Mouse (Mus musculus): Measurements from ENCODE around the gene Maff.

Maff gene

DNA sequence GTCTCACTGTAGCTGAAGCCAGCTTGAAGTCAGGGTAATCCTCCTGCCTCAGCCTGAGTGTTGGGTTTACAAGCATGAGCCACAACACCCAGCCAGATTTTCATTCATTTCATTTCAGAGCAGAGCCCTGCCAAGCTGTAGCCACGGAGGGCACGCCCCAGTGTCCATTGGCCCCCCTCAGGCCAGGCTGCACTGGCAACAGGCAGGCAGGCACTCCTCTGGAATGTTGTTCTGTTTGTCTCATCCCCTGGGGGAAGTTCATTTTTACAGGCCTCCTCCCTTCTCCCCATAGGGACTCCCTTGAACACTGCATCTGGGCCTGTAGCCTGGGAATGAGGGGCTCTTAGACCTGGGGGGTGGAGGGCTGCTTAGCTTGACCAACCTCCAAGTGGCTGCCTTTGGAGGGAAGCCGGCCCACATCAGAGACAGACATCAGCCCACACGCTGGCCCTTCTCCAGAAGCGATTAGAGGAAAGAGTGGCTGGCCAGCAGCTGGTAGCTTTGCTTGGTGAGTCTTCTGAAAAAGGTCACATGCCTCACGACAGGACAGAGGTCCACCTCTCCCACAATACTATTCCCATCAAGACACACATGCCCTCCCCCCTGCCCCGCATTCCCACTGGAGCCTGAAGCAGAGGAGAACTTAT, 45.1 kb downstream of the Maff start:
- in situ Hi-C loops (cut with MboI, MseI): no loop called here

DNA sequence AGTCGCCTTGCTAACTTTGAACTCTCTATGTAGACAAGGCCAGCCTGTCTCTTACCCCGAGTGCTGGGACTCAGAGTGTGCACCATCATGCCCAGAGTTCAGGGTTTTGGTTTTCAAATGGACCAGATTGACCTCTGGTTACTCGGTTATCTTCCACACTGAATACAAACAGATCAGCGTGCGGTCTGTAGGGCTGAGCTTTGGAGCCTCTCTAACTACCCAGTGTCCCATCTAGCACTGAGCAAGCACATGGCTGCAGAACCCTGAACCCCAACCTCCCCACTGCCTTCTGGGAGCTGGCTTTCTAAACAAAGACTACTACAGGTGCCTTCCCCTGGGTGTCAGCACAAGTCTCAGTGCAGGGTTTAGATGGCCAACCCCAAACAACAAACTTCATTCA, 46.1 kb downstream of the Maff start:
- in situ Hi-C loops (cut with MboI, MseI): no loop called here

DNA sequence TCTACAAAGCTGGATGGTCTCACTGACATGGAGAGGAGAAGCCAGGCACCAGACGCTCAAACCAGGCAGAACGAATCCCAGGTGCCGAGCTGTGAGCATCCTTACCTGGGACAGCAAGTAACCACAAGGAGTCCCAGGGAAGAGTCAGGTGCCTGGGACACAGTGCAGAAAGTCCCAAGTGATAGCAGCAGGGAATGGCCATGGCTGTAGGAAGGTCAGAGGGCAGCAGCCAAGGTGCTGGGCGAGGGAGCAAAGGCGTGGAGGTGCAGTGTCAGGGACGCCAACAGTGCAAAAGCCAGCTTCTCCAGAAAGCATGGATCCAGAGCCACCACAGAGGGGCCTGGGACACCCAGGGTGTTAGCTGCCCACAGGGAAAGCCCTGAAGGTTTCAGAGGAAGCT, 46.7 kb downstream of the Maff start:
- in situ Hi-C loops (cut with MboI, MseI): no loop called here

DNA sequence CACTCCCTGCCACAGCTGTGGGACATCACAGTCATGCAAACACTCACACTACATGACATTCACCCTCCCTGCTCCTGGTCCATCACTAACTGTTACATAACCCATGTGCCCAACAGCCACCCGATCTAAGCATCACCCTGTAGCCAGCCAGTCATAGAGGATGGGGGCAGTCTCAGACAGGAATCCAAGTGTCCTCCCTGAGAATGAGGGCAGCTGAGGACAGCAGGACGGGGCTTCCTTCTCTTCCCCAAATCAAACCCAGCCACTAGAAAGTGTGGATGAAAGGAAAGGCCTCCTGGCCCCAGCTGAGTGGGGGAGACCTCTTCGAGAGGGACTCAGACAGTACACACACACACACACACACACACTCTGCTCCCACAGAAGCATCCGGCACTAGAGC, 48.4 kb downstream of the Maff start:
- in situ Hi-C loops (cut with MboI, MseI): no loop called here

DNA sequence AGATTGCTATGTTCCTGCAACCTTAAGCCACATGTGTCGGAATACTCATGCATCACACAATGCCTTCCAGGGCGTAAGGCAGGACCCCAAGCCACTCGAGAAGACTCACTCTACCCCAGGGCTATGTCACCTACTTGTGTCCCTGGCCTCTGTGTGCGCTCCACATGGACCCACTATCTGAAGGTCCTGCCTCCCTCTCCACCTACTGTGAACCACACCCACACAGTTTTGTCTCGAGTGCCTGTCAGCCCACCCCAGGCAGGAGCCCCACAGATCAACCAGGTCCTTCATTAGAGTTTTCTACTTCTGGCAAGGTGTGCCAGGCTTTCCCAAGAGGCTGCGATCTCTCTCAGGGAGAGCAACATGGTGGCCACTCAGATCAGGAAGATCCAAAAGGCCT, 48.9 kb downstream of the Maff start:
- in situ Hi-C loops (cut with MboI, MseI): no loop called here

DNA sequence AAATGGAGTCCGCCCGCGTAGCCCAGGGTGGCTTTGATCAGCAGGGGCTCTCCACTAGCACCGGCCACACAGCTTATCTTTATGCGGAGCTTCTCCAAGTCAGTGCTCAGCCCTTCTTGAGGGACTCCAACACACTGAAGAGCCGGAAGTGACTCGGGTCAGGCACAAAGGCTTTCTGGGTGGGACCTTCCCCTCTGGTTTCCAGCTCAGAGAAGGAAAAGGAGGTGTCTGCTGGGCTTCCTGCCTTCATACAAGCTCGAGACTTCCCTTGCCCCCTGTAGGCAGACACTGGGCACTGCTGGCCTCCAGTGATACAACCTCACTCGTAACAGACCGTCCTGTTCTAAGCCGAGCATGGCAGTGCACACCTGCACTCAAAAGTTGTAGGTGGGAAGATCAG, 50.3 kb downstream of the Maff start:
- in situ Hi-C loops (cut with MboI, MseI): no loop called here

DNA sequence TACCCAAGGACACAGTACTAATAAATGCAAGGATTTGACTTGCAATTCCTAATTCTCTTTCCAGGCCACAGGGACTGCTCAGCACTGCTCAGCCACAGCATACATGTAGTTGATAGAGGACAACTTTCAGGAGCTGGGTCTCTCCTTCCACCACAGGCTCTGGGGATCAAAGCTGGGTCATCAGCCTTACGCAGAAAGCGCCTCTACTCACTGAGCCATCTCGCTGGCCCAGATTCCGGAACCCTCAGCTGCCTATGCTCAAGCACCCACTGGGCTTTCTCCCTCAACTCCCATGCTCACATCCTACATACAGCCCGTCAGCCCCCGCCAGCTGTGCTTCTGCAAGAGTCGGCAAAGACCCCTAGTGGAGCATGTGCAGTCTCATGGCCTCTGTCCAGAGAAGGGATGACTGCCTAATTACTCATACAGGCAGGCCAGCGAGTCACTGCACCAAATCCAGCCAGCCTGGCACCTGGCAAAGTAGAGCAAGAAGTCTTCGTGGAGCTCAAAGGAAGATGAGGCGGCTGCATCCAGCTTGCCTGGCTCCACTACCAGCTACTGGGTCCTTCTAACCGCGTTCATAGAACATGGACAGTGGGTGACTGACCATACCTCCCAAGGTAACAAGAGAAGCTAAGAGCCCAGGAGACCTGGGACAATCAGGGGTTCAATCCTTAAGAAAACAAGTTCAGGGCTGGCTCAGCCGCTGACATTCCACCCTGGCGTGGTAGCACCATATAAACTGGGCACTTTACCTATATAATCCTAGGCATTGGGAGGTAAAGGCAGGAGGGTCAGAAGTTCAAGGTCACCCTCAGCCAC, 53.0 kb downstream of the Maff start:
- in situ Hi-C loops (cut with MboI, MseI): loop anchor here in 1 of 2 experiments (10.0 kb wide), 1 partner anchor 905 kb away; the partner anchor contains the start of gene Il2rb

DNA sequence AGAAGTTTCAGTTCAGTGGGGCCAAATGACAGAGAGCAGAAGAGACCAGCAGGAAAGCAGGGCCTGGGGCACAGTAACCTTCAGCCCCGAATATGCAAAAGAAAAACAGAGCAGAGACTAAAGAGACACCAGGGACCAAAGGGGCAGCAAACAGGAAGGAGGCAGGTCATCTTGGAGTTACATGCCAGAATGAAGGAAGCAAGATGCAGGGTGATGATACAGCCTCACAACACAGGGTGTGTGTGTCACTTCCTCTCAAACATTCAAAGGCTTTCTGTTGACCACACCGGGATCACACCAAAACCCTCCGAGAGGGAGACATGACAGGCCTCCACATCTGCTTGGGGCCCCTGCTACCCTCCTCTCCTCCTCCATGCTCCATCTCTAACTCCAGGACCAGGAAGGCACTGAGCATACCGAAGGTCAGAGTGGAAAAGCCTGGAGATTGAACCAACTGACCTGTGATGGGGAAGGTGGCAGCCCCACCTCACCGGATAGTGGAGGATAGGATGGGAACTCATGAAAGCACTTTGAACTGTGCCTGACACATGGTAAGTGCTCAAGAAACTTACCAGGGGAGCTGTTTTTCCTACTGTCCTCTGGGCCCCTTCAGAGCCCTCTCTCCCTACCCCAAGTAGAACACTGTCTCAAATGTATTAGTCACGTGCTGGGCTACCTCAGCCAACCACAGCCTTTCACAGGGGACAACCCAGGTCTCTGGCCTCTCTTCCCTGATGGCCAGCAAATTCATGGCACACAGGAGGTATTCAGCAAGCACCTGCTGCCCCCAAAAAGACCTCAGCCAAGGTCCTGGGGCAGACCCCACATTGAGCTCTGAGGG, 53.9 kb downstream of the Maff start:
- in situ Hi-C loops (cut with MboI, MseI): loop anchor here in 1 of 2 experiments (10.0 kb wide), 1 partner anchor 906 kb away; the partner anchor contains the start of gene Il2rb

DNA sequence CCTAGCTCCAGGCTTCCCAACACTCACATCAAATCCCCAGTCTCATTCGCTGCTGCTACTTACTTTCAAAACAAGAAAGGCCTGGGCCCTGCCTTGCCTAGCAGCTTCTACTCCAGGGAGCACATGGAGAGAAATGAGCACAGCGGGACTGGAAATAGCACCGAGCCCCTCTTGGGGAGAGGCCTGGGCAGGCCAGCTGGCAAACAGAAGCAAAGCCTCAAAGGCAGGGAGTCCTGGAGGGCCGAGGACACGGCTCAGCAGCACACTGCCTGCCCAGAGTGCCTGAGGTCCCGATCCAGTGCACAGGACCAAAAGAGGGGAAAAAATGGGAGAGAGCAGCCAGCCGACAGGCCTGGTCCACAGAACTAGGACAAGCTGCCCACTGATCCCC, 54.5 kb downstream of the Maff start:
- in situ Hi-C loops (cut with MboI, MseI): loop anchor here in 1 of 2 experiments (10.0 kb wide), 1 partner anchor 906 kb away; the partner anchor contains the start of gene Il2rb

DNA sequence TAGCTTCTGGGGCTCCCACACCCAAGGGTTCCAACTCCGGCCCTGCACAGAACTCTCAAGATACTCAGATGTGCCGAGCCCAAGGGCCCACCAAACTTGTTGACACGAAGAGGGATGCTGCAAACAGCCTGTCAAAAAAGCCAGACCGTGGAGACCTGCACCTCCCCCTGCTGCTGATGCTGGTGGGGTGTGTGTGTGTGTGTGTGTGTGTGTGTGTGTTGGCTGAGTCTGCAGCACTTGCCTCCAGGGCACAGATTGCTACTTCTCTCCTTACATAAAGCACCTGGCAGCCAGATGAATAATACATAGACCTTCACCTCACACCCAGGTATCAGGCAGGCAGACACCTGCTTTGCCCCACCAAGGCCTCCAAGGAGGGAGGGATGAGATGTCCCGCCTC, 55.8 kb downstream of the Maff start:
- in situ Hi-C loops (cut with MboI, MseI): loop anchor here in 1 of 2 experiments (10.0 kb wide), 1 partner anchor 907 kb away; the partner anchor contains the start of gene Il2rb

DNA sequence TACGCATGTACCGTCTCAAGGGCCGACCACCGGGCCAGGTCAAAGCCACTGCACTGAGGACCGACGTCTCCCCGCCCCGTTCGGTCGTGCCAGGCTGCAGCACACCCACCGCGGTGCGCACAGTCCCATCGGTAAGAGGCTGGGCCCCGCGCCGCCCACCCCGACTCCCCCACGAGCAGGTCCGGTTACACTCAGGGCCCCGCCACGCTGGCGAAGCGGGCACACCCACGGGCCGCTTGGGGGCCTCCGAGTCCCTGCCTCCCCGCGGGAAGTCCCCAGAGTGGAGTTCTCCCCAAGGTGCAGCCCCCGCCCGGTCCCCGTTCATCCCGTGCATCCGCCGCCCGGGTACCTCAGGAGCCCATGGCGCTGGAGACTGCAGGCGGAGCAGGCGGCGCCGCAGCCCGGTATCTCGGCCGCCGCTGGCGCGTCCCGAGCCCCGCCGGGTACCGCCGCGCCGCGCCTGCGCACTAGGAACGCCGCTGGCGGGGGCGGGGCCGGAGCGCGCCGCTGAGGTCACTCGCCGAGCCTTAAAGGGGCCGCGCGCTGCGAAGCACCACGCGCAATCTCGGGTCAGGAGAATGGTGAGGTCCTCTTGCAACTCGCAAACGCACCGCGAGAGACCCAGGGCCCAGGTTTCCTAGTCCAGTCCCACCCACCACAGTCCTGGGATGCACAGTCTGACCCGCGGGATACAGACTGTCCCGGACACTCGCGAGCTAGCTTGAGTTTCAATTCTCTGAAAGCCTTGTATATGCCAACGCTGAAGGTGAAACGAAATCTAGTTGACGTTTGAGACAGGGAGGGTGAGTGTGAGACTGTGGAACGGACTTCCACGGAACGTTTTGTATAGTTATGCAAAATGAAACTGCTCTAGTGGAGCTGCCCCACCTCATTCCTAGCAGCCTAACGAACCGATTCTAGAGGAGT, 56.7 kb downstream of the Maff start, which contains the start of gene Tmem184b:
Gene Tmem184b (minus strand): TSS at position 734 of the 927 bp plus-strand sequence.
- in situ Hi-C loops (cut with MboI, MseI): loop anchor here in 1 of 2 experiments (10.0 kb wide), 1 partner anchor 908 kb away; the partner anchor contains the start of gene Il2rb

DNA sequence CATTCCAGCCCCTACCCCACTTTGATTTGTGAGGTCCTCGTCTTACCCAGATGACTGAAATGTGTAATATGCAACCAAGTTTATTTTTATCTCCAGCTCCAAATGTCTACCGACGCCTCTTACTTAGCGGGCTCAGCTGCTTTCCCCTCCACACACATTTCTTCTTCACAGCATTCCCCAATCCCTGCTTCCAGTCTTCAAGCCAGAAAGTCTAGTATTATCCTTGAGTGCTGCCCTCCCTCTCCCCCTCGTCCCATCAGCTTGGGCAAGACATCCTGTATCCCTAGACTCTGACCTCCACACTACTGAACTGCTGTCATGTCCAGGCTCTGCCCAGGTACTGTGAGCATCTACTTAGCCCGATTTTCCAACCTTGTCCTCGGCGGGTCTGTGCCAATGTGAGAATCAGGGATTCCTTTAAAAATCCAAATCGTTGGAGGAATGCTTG, 57.4 kb downstream of the Maff start:
- in situ Hi-C loops (cut with MboI, MseI): loop anchor here in 1 of 2 experiments (10.0 kb wide), 1 partner anchor 909 kb away; the partner anchor contains the start of gene Il2rb

DNA sequence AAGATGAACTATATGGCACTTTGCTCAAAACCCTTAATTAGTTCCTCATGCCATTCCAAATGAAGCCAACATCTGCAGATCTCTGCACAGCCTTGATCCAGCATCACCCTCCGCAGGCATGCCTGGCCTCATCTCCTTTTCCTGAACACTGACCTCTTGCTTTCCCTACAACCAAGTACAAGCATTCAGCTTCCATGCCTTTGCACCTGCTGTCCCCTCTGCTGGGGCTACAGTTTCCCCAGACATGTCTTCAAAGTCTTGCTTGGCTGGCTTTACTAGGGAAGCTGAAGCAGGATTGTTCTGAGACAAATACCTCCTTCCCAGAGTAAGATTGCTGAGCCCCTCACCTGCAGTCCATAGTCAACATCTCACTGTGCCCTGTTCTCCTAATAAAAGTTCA, 57.9 kb downstream of the Maff start:
- in situ Hi-C loops (cut with MboI, MseI): loop anchor here in 1 of 2 experiments (10.0 kb wide), 1 partner anchor 909 kb away; the partner anchor contains the start of gene Il2rb

DNA sequence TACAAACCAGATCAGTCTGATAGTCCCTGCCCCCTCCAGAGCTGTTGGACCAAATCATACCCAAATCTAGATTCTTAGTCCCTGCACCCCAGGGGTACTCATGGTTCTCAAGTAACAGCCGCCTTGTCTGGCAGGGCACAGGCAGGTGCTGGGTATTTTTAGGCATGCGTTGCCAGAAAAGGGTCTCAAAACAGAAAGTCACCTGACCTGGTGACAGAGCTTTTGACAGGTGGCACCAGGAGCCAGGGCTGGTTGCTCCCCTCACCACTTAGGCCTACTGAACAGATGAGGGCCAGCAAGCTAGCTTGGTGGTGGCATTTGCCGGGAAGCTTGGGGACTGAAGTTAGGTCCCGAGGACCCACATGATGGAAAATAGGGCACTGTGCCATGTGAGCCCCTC, 60.1 kb downstream of the Maff start:
- in situ Hi-C loops (cut with MboI, MseI): loop anchor here in 1 of 2 experiments (10.0 kb wide), 1 partner anchor 912 kb away; the partner anchor contains the start of gene Il2rb

Measured in T-helper 17 cell (primary cell).